Mouse (Mus musculus) midbrain, embryonic 14.5 days (tissue): ENCODE measurements around the gene St6galnac4. TPM values are rescaled to one million over a fixed set of nuclear protein-coding genes. Genes with fewer than 3 reads are reported as not detected.

Source experiments
- ATAC-seq: fragments of 200-750 bp; cut with Nextera tagmentation; 2 replicates; pipeline ENCODE4 v1.8.0; 2017; ENCODE audit warnings: moderate number of reproducible peaks, moderate library complexity; ENCODE audit not compliant: low FRiP score, low TSS enrichment
- DNase-seq: peaks from one replicate; pipeline ENCODE4 v3.0.0-alpha.2; 2015
- H3K27ac ChIP-seq: fragments of 300-500 bp; sonication (generic); replicated peaks from 2 replicates; pipeline ENCODE4 v1.5.1; 2014; ENCODE audit warnings: mild to moderate bottlenecking, low read depth, low read length, moderate library complexity
- H3K27me3 ChIP-seq: fragments of 300-500 bp; sonication (generic); 2 replicates; pipeline ENCODE4 v1.6.1; 2014; ENCODE audit warnings: low read length, control low read depth, mixed read lengths; ENCODE audit not compliant: control insufficient read depth, insufficient read depth
- H3K36me3 ChIP-seq: fragments of 300-500 bp; sonication (generic); 2 replicates; pipeline ENCODE4 v1.6.1; 2014; ENCODE audit warnings: low read length, control low read depth; ENCODE audit not compliant: control insufficient read depth, insufficient read depth
- H3K4me1 ChIP-seq: fragments of 300-500 bp; sonication (generic); 2 replicates; pipeline ENCODE4 v1.6.1; 2014; ENCODE audit warnings: mild to moderate bottlenecking, antibody characterized with exemption, low read length, control low read depth; ENCODE audit not compliant: control insufficient read depth, insufficient read depth
- H3K4me2 ChIP-seq: fragments of 300-500 bp; sonication (generic); 2 replicates; pipeline ENCODE4 v1.6.1; 2014; ENCODE audit warnings: mild to moderate bottlenecking, low read length, moderate library complexity
- H3K4me3 ChIP-seq: fragments of 300-500 bp; sonication (generic); replicated peaks from 2 replicates; pipeline ENCODE4 v1.5.1; 2014; ENCODE audit warnings: low read depth, low read length
- H3K9ac ChIP-seq: fragments of 300-500 bp; sonication (generic); replicated peaks from 2 replicates; pipeline ENCODE4 v1.6.1; 2014; ENCODE audit warnings: mild to moderate bottlenecking, low read length, moderate library complexity
- H3K9me3 ChIP-seq: fragments of 300-500 bp; sonication (generic); 2 replicates; pipeline ENCODE4 v1.6.1; 2016; ENCODE audit warnings: low read length, control low read depth, mixed read lengths; ENCODE audit not compliant: control insufficient read depth
- WGBS: fragments of 180-500 bp; shearing (Covaris S2); extraction: QIAGEN DNeasy Blood & Tissue Kit; methylation state at CpG from one replicate; pipeline ENCODE4 v1.1.7; 2014; 5-methylcytosine and 5-hydroxymethylcytosine counted together
- polyA plus RNA-seq: library from polyadenylated mRNA; unstranded; fragments of >200 nt; fragmentation: Nextera tagmentation; extraction: Ambion mirVana; gene quantifications from 2 replicates; pipeline ENCODE4 v1.2.1, GENCODE M21; 2014

Gene St6galnac4
- polyA plus RNA-seq, 1 experiment from 2014 or later, result 20.1 TPM

- Histone ChIP-seq H3K9me3 (no peaks in the 10 kb centered on the region), H3K27ac (no peak within 1 kb of the TSS), H3K27me3 (peaks cover 14% of the 10 kb centered on the region; the same call in 1 of the 2 replicates), H3K4me1 (peaks cover 12% of the 10 kb centered on the region), H3K4me2 (peak within 1 kb of the TSS; percentile 96), H3K9ac (peak within 1 kb of the TSS; percentile 48), H3K36me3 (peaks cover 15% of the 10 kb centered on the region; the same call in 1 of the 2 replicates), H3K4me3 (peak within 1 kb of the TSS; percentile 45)
- WGBS, result 5% methylated on average over 28 of the region's 28 CpGs
- ATAC-seq (peak; percentile 64), DNase-seq (peak; percentile 89)
Measured at GRCm38 (mm10) chr2:32575586-32576160, 11.2 kb upstream of the St6galnac4 start, which contains the start of gene 9430097D07Rik. TSS of gene 9430097D07Rik (minus strand) at chr2:32575684.

- no peak overlapping the region for H3K4me3 ChIP-seq
- 92% methylated on average over 9 of the region's 9 CpGs for WGBS
- H3K9ac ChIP-seq, result no peak overlapping the region
- peaks cover 8% of the 10 kb centered on the region for H3K4me1 ChIP-seq
- peaks cover 14% of the 10 kb centered on the region; the same call in 1 of the 2 replicates for H3K27me3 ChIP-seq
- ATAC-seq (no peak), DNase-seq (no peak)
- peak overlapping the region; percentile 96; the same call in 1 of the 2 replicates for H3K4me2 ChIP-seq
- H3K36me3 ChIP-seq, result peaks cover 15% of the 10 kb centered on the region; the same call in 1 of the 2 replicates
- H3K27ac ChIP-seq, result no peak overlapping the region
- no peaks in the 10 kb centered on the region for H3K9me3 ChIP-seq
Measured at GRCm38 (mm10) chr2:32576532-32576931, 10.4 kb upstream of the St6galnac4 start.

- DNase-seq (no peak), ATAC-seq (no peak)
- H3K27ac ChIP-seq, result no peak overlapping the region
- no peaks in the 10 kb centered on the region for H3K9me3 ChIP-seq
- no peak overlapping the region for H3K4me2 ChIP-seq
- H3K4me3 ChIP-seq, result no peak overlapping the region
- no peak overlapping the region; the same call in 1 of the 2 replicates for H3K9ac ChIP-seq
- WGBS, result 43% methylated on average over 25 of the region's 30 CpGs
- peaks cover 14% of the 10 kb centered on the region; the same call in 1 of the 2 replicates for H3K27me3 ChIP-seq
- peaks cover 10% of the 10 kb centered on the region; the same call in 1 of the 2 replicates for H3K4me1 ChIP-seq
- peaks cover 2% of the 10 kb centered on the region; the same call in 1 of the 2 replicates for H3K36me3 ChIP-seq
Measured at GRCm38 (mm10) chr2:32578146-32579046, 8.5 kb upstream of the St6galnac4 start.

- peaks cover 14% of the 10 kb centered on the region; the same call in 1 of the 2 replicates for H3K27me3 ChIP-seq
- peak; percentile 59; the same call in 1 of the 2 replicates for ATAC-seq
- peak overlapping the region; percentile 27 for H3K4me3 ChIP-seq
- peak overlapping the region; percentile 50 for H3K4me2 ChIP-seq
- 0 out of 2 replicates have a peak overlapping the region, but pooled peaks have one; percentile 13 for H3K27ac ChIP-seq
- peaks cover 6% of the 10 kb centered on the region for H3K4me1 ChIP-seq
- no peaks in the 10 kb centered on the region for H3K36me3 ChIP-seq
- no peaks in the 10 kb centered on the region for H3K9me3 ChIP-seq
- DNase-seq, result peak; percentile 86
- no peak overlapping the region; the same call in 1 of the 2 replicates for H3K9ac ChIP-seq
- 32% methylated on average over 19 of the region's 19 CpGs for WGBS
Measured at GRCm38 (mm10) chr2:32581450-32582095, 5.3 kb upstream of the St6galnac4 start.

- Histone ChIP-seq H3K4me3 (peak overlapping the region; percentile 20; the same call in 1 of the 2 replicates), H3K36me3 (no peaks in the 10 kb centered on the region), H3K4me2 (peak overlapping the region; percentile 49), H3K9ac (peak overlapping the region; percentile 9; the same call in 1 of the 2 replicates), H3K4me1 (peaks cover 18% of the 10 kb centered on the region), H3K9me3 (no peaks in the 10 kb centered on the region), H3K27me3 (peaks cover 2% of the 10 kb centered on the region; the same call in 1 of the 2 replicates), H3K27ac (peak overlapping the region; percentile 4; the same call in 1 of the 2 replicates)
- DNase-seq (peak; percentile 93), ATAC-seq (peak; percentile 81)
- 13% methylated on average over 37 of the region's 37 CpGs for WGBS
Measured at GRCm38 (mm10) chr2:32582830-32583799, 3.8 kb upstream of the St6galnac4 start.

- Histone ChIP-seq H3K27me3 (no peaks in the 10 kb centered on the region), H3K4me1 (peaks cover 18% of the 10 kb centered on the region), H3K4me3 (no peak overlapping the region), H3K9me3 (no peaks in the 10 kb centered on the region), H3K9ac (no peak overlapping the region), H3K4me2 (no peak overlapping the region), H3K36me3 (no peaks in the 10 kb centered on the region), H3K27ac (no peak overlapping the region)
- no peak for DNase-seq
- ATAC-seq, result no peak
- 83% methylated on average over 7 of the region's 7 CpGs for WGBS
Measured at GRCm38 (mm10) chr2:32585149-32585714, 1.7 kb upstream of the St6galnac4 start.

GRCm38 (mm10) chr2:32587731-32588321 lies 931 bp downstream of the St6galnac4 start:
- DNase-seq (no peak), ATAC-seq (no peak)
- Histone ChIP-seq H3K27me3 (no peaks in the 10 kb centered on the region), H3K9ac (peak overlapping the region; percentile 60), H3K9me3 (no peaks in the 10 kb centered on the region), H3K4me1 (peaks cover 16% of the 10 kb centered on the region), H3K36me3 (no peaks in the 10 kb centered on the region), H3K27ac (no peak overlapping the region), H3K4me3 (peak overlapping the region; percentile 49), H3K4me2 (peak overlapping the region; percentile 67)
- WGBS, result 56% methylated on average over 9 of the region's 9 CpGs
